Mouse (Mus musculus) heart, embryonic 11.5 days (tissue): ENCODE measurements around the gene Resp18. TPM values are rescaled to one million over a fixed set of nuclear protein-coding genes. Genes with fewer than 3 reads are reported as not detected.

Experiments used
- ATAC-seq: fragments of 200-750 bp; cut with Nextera tagmentation; replicated peaks from 2 replicates; pipeline ENCODE4 v1.8.0; 2017; ENCODE audit warnings: moderate library complexity; ENCODE audit not compliant: insufficient number of reproducible peaks, low FRiP score, low TSS enrichment
- H3K27ac ChIP-seq: fragments of 300-500 bp; sonication (generic); 2 replicates; pipeline ENCODE4 v1.5.1; 2014; ENCODE audit warnings: mild to moderate bottlenecking, low read depth, low read length
- H3K27me3 ChIP-seq: fragments of 300-500 bp; sonication (generic); 2 replicates; pipeline ENCODE4 v1.6.1; 2014; ENCODE audit warnings: mild to moderate bottlenecking, low read length, mixed read lengths; ENCODE audit not compliant: control insufficient read depth, insufficient read depth
- H3K36me3 ChIP-seq: fragments of 300-500 bp; sonication (generic); 2 replicates; pipeline ENCODE4 v1.6.1; 2014; ENCODE audit warnings: mild to moderate bottlenecking, low read length, moderate library complexity, mixed read lengths; ENCODE audit not compliant: control insufficient read depth, insufficient read depth
- H3K4me1 ChIP-seq: fragments of 300-500 bp; sonication (generic); 2 replicates; pipeline ENCODE4 v1.6.1; 2014; ENCODE audit warnings: low read length; ENCODE audit not compliant: control insufficient read depth, insufficient read depth
- H3K4me2 ChIP-seq: fragments of 300-500 bp; sonication (generic); 2 replicates; pipeline ENCODE4 v1.6.1; 2014; ENCODE audit warnings: mild to moderate bottlenecking, moderate library complexity
- H3K4me3 ChIP-seq: fragments of 300-500 bp; sonication (generic); 2 replicates; pipeline ENCODE4 v1.5.1; 2014; ENCODE audit warnings: low read depth, low read length
- H3K9ac ChIP-seq: fragments of 300-500 bp; sonication (generic); 2 replicates; pipeline ENCODE4 v1.6.1; 2014; ENCODE audit warnings: mild to moderate bottlenecking, low read depth, low read length, moderate library complexity
- H3K9me3 ChIP-seq: fragments of 300-500 bp; sonication (generic); replicated peaks from 2 replicates; pipeline ENCODE4 v1.6.1; 2016; ENCODE audit warnings: low read length; ENCODE audit not compliant: control insufficient read depth
- WGBS: fragments of 180-500 bp; shearing (Covaris S2); extraction: QIAGEN DNeasy Blood & Tissue Kit; methylation state at CpG from one replicate; pipeline ENCODE4 v1.1.7; 2014; ENCODE audit not compliant: insufficient replicate concordance; 5-methylcytosine and 5-hydroxymethylcytosine counted together
- polyA plus RNA-seq: library from polyadenylated mRNA; unstranded; fragments of >200 nt; fragmentation: Nextera tagmentation; extraction: Ambion mirVana; gene quantifications from 2 replicates; pipeline ENCODE4 v1.2.1, GENCODE M21; 2014

Resp18 gene
- polyA plus RNA-seq, 1 experiment from 2014 or later, result 0.30 TPM

DNA sequence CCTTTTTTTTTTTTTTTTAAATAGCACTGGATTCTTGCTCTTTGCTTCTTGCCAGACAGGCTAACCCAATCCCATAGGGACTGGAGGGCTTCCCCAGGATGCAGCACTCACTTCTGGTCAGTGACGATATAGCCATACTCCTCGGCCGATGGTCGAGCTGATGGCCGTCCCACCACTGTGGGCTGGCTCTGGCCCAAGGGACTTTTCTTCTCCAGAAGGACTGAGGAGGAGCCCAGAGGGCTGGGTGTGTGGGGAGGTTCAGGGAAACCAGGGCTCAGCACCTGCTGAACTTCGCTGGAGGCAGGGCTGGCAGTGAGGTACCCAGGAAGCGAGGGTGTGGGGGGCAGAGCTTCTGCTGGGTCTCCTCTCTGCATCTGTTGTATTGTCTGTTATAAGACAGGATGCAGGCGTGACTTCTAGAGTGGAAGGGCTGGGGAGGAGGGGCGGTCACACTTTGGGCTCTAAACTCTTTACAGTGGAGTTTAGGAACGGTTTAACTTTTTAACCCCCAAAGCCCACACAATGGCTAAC, 22.6 kb downstream of the Resp18 start:
- Histone ChIP-seq H3K27me3 (peaks cover 4% of the 10 kb centered on the region; the same call in 1 of the 2 replicates), H3K9me3 (no peaks in the 10 kb centered on the region), H3K36me3 (no peaks in the 10 kb centered on the region), H3K9ac (no peak overlapping the region), H3K4me3 (no peak overlapping the region), H3K4me2 (no peak overlapping the region), H3K4me1 (no peaks in the 10 kb centered on the region), H3K27ac (no peak overlapping the region)
- no peak for ATAC-seq
- 64% methylated on average over 10 of the region's 10 CpGs for WGBS

DNA sequence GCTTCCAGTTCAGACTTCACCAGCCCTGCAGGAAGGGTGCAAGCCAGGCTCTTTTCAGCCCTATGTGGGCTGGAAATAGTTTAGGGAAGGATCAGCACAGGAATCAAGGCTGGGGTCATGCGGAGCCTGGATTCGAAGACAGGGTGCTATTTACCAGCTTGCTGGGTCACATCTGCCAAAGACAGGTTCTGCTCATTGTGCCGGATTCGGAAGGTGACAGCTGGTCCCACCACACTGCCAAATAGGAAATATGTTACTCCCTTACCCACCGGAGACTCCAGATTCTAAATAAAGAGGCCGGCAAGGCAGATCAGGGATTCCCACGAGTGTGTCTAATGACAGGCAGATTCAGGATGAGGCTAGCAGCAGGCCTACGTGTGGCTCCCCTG, 23.6 kb downstream of the Resp18 start:
- Histone ChIP-seq H3K36me3 (no peaks in the 10 kb centered on the region), H3K27me3 (peaks cover 4% of the 10 kb centered on the region; the same call in 1 of the 2 replicates), H3K4me1 (no peaks in the 10 kb centered on the region), H3K27ac (no peak overlapping the region), H3K9me3 (no peaks in the 10 kb centered on the region), H3K9ac (no peak overlapping the region), H3K4me3 (no peak overlapping the region), H3K4me2 (no peak overlapping the region)
- WGBS, result 65% methylated on average over 8 of the region's 8 CpGs
- ATAC-seq, result no peak

GRCm38 (mm10) chr1:75253849-75254624, 24.2 kb downstream of the Resp18 start:
- 61% methylated on average over 16 of the region's 16 CpGs for WGBS
- no peak overlapping the region for H3K9ac ChIP-seq
- ATAC-seq, result no peak

GRCm38 (mm10) chr1:75253029-75253428, 25.2 kb downstream of the Resp18 start:
- H3K4me2 ChIP-seq, result no peak overlapping the region
- H3K4me3 ChIP-seq, result no peak overlapping the region
- H3K4me1 ChIP-seq, result peaks cover 5% of the 10 kb centered on the region
- no peaks in the 10 kb centered on the region for H3K36me3 ChIP-seq
- no peaks in the 10 kb centered on the region for H3K9me3 ChIP-seq
- no peak for ATAC-seq
- peaks cover 4% of the 10 kb centered on the region; the same call in 1 of the 2 replicates for H3K27me3 ChIP-seq
- no peak overlapping the region for H3K9ac ChIP-seq
- WGBS, result 68% methylated on average over 16 of the region's 16 CpGs
- no peak overlapping the region for H3K27ac ChIP-seq

More at GRCm38 (mm10) chr1:75253849-75254624, 24.2 kb downstream of the Resp18 start:
- Histone ChIP-seq H3K4me2 (no peak overlapping the region), H3K9me3 (no peaks in the 10 kb centered on the region), H3K4me3 (no peak overlapping the region), H3K27me3 (peaks cover 4% of the 10 kb centered on the region; the same call in 1 of the 2 replicates), H3K36me3 (no peaks in the 10 kb centered on the region), H3K4me1 (no peaks in the 10 kb centered on the region), H3K27ac (no peak overlapping the region)

GRCm38 (mm10) chr1:75252308-75252707, 25.9 kb downstream of the Resp18 start:
- Histone ChIP-seq H3K9me3 (no peaks in the 10 kb centered on the region), H3K36me3 (no peaks in the 10 kb centered on the region), H3K4me2 (no peak overlapping the region), H3K9ac (no peak overlapping the region), H3K27me3 (peaks cover 3% of the 10 kb centered on the region; the same call in 1 of the 2 replicates), H3K27ac (no peak overlapping the region), H3K4me3 (no peak overlapping the region), H3K4me1 (peaks cover 12% of the 10 kb centered on the region)
- ATAC-seq, result no peak
- WGBS, result 63% methylated on average over 13 of the region's 13 CpGs

- Histone ChIP-seq H3K27me3 (no peaks in the 10 kb centered on the region), H3K9ac (no peak overlapping the region), H3K36me3 (no peaks in the 10 kb centered on the region), H3K27ac (no peak overlapping the region), H3K9me3 (no peaks in the 10 kb centered on the region), H3K4me3 (no peak overlapping the region), H3K4me2 (peak overlapping the region; percentile 42), H3K4me1 (peaks cover 14% of the 10 kb centered on the region)
- WGBS, result 6% methylated on average over 22 of the region's 22 CpGs
- ATAC-seq, result 0 out of 2 replicates have a peak, but pooled peaks have one; percentile 22
These were observed 26.9 kb downstream of the Resp18 start for GRCm38 (mm10) chr1:75251112-75251970.

- Histone ChIP-seq H3K4me2 (no peak overlapping the region), H3K27ac (no peak overlapping the region), H3K4me1 (peaks cover 14% of the 10 kb centered on the region), H3K36me3 (no peaks in the 10 kb centered on the region), H3K9ac (no peak overlapping the region), H3K4me3 (no peak overlapping the region), H3K27me3 (no peaks in the 10 kb centered on the region), H3K9me3 (no peaks in the 10 kb centered on the region)
- 64% methylated on average over 3 of the region's 3 CpGs for WGBS
- ATAC-seq, result no peak
These were observed 27.7 kb downstream of the Resp18 start for GRCm38 (mm10) chr1:75250498-75250897.

GRCm38 (mm10) chr1:75248041-75248772, 30.0 kb downstream of the Resp18 start:
- H3K9ac ChIP-seq, result peak overlapping the region; percentile 50; the same call in 1 of the 2 replicates

More at GRCm38 (mm10) chr1:75248041-75248772, 30.0 kb downstream of the Resp18 start:
- Histone ChIP-seq H3K9me3 (no peaks in the 10 kb centered on the region), H3K36me3 (no peaks in the 10 kb centered on the region; the same call in 1 of the 2 replicates), H3K4me1 (peaks cover 14% of the 10 kb centered on the region), H3K27ac (peak overlapping the region; percentile 94), H3K4me2 (peak overlapping the region; percentile 32), H3K27me3 (no peaks in the 10 kb centered on the region), H3K4me3 (no peak overlapping the region)
- WGBS, result 39% methylated on average over 9 of the region's 9 CpGs
- ATAC-seq, result peak; percentile 47
